Comparison of ENCODE assay signal across 28 mouse cellular contexts in the genomic region with DNA sequence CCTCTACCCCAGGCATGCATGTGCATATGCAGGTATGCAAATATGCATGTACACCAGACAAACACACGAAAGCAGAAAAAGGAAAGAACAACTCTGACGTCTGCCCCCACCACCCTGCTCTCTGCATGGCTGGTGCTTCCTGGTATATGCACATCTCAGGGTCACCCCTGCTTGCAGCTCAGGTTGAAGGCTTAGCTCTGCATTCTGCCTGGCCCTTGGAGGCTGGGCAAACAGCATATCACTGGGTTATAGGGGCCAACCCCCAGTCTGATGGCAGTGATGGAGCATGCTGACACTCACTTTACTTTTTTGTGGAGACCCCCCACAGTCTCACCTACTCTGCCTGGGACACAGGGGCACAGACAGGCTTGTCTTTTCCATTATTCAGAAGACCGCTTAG.
"Had no signal": no experiment of that assay in that cellular context is flagged by ENCODE, and none has a peak within 500 bp of the region (broad histone marks: within the 10 kb centered on the region; RNA-seq: fewer than 3 reads in every experiment).

No protein-coding gene starts in this region.

- H3K27ac ChIP-seq: embryonic facial prominence, embryonic 10.5 days; embryonic facial prominence, embryonic 12.5 days; embryonic facial prominence, embryonic 13.5 days; embryonic facial prominence, embryonic 15.5 days; forebrain, embryonic 10.5 days; forebrain, embryonic 12.5 days; forebrain, embryonic 13.5 days; forebrain, embryonic 15.5 days; gastrocnemius, adult 2 months; heart, adult 2 months had no signal

- H3K9ac ChIP-seq: embryonic facial prominence, embryonic 12.5 days; embryonic facial prominence, embryonic 13.5 days; embryonic facial prominence, embryonic 15.5 days; forebrain, embryonic 12.5 days; forebrain, embryonic 13.5 days; forebrain, embryonic 15.5 days; forebrain, postnatal 0 days had no signal

- H3K4me2 ChIP-seq: embryonic facial prominence, embryonic 12.5 days; embryonic facial prominence, embryonic 13.5 days; embryonic facial prominence, embryonic 15.5 days; forebrain, embryonic 12.5 days; forebrain, embryonic 13.5 days; forebrain, embryonic 15.5 days had no signal

- H3K4me1 ChIP-seq: embryonic facial prominence, embryonic 10.5 days; embryonic facial prominence, embryonic 12.5 days; embryonic facial prominence, embryonic 13.5 days; embryonic facial prominence, embryonic 15.5 days; forebrain, embryonic 10.5 days; forebrain, embryonic 12.5 days; forebrain, embryonic 13.5 days; forebrain, embryonic 15.5 days had no signal

- H3K4me3 ChIP-seq: embryonic facial prominence, embryonic 10.5 days; embryonic facial prominence, embryonic 12.5 days; embryonic facial prominence, embryonic 13.5 days; embryonic facial prominence, embryonic 15.5 days; erythroblast, embryonic 14.5 days; forebrain, embryonic 10.5 days; forebrain, embryonic 12.5 days; forebrain, embryonic 13.5 days; forebrain, embryonic 15.5 days; gastrocnemius, adult 2 months; heart, adult 2 months had no signal

- H3K27me3 ChIP-seq: embryonic facial prominence, embryonic 12.5 days; embryonic facial prominence, embryonic 13.5 days; embryonic facial prominence, embryonic 15.5 days; forebrain, embryonic 12.5 days; forebrain, embryonic 13.5 days; forebrain, embryonic 15.5 days had no signal

- DNase-seq: cerebellum, adult 2 months; cerebellum, adult 8-10 months; cerebellum, adult 9-10 months; cerebellum, adult 9-11 months; cerebellum, postnatal 10 days; cerebellum, postnatal 14 days; cerebellum, postnatal 25 days; cerebellum, postnatal 36 days; embryo, embryonic 11 days; forebrain, postnatal 0 days; gastrocnemius, adult 2 months; gastrocnemius, postnatal 10 days; gastrocnemius, postnatal 14 days; gastrocnemius, postnatal 25 days; gastrocnemius, postnatal 36 days; heart, adult 18-20 months; heart, adult 2 months had no signal

- H3K9me3 ChIP-seq: embryonic facial prominence, embryonic 10.5 days; embryonic facial prominence, embryonic 12.5 days; embryonic facial prominence, embryonic 13.5 days; embryonic facial prominence, embryonic 15.5 days; forebrain, embryonic 10.5 days; forebrain, embryonic 12.5 days; forebrain, embryonic 13.5 days; forebrain, embryonic 15.5 days had no signal

- ATAC-seq: forebrain, embryonic 13.5 days; forebrain, embryonic 14.5 days; forebrain, embryonic 15.5 days; forebrain, embryonic 16.5 days; forebrain, postnatal 0 days had no signal

- H3K36me3 ChIP-seq: embryonic facial prominence, embryonic 10.5 days; embryonic facial prominence, embryonic 12.5 days; embryonic facial prominence, embryonic 13.5 days; embryonic facial prominence, embryonic 15.5 days; forebrain, embryonic 10.5 days; forebrain, embryonic 12.5 days; forebrain, embryonic 15.5 days had no signal
